ENCODE assay signal across 30 mouse cellular contexts in the genomic region with DNA sequence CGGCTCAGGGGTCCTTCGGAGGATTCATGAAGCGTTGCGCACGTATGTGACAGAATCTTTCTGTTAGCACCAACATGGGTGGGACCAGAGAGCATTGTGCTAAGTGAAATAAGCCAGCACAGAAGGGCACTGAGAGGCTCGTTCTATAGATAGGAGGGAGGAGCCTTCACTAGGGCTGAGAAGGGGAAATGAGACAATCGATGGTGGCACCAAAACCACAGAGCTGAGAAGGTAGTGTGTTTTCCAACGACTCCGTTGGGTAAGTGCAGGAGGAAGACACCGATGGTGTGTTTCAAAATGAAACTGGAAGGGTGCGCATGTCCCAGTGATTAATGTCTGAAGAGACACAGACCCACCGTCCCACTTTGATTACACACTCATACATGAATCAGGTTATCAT. TPM values are rescaled to one million over a fixed set of nuclear protein-coding genes. Genes with fewer than 3 reads are reported as not detected.
"Had no signal": no experiment of that assay in that cellular context is flagged by ENCODE, and none has a peak within 500 bp of the region (broad histone marks: within the 10 kb centered on the region; RNA-seq: fewer than 3 reads in every experiment).

No protein-coding gene starts in this region.

- H3K27ac ChIP-seq: kidney, postnatal 0 days; layer of hippocampus, adult 2 months; liver, embryonic 14.5 days; lung, embryonic 15.5 days; midbrain, embryonic 12.5 days; midbrain, embryonic 15.5 days; stomach, embryonic 15.5 days had no signal

- H3K4me2 ChIP-seq: liver, embryonic 11.5 days; lung, embryonic 15.5 days; midbrain, embryonic 12.5 days; midbrain, embryonic 15.5 days; neural tube, embryonic 13.5 days; stomach, embryonic 15.5 days had no signal

- DNase-seq: kidney, adult 2 months; kidney, postnatal 25 days; layer of hippocampus, adult 9-11 months; lung, adult 18-20 months; lung, postnatal 10 days; lung, postnatal 36 days; retina, postnatal 1 day; right cerebral cortex, postnatal 25 days; spleen, adult 18-20 months; thymus, postnatal 36 days had no signal

- H3K9ac ChIP-seq: liver, embryonic 14.5 days; lung, embryonic 15.5 days; midbrain, embryonic 12.5 days; midbrain, embryonic 15.5 days; neural tube, embryonic 13.5 days; stomach, embryonic 15.5 days had no signal

- H3K4me1 ChIP-seq: lung, embryonic 15.5 days; midbrain, embryonic 15.5 days; neural tube, embryonic 13.5 days; stomach, embryonic 15.5 days had no signal

- H3K36me3 ChIP-seq: lung, embryonic 15.5 days; midbrain, embryonic 12.5 days; midbrain, embryonic 15.5 days; neural tube, embryonic 13.5 days; stomach, embryonic 15.5 days had no signal

- H3K9me3 ChIP-seq: lung, embryonic 15.5 days; midbrain, embryonic 12.5 days; midbrain, embryonic 15.5 days; neural tube, embryonic 13.5 days; stomach, embryonic 15.5 days had no signal

- H3K4me3 ChIP-seq: layer of hippocampus, adult 2 months; lung, embryonic 15.5 days; midbrain, embryonic 12.5 days; midbrain, embryonic 15.5 days; myocyte; neural tube, embryonic 13.5 days; stomach, embryonic 15.5 days had no signal

- H3K27me3 ChIP-seq: lung, embryonic 15.5 days; midbrain, embryonic 12.5 days; midbrain, embryonic 15.5 days; neural tube, embryonic 13.5 days; stomach, embryonic 15.5 days had no signal

- ATAC-seq: midbrain, embryonic 15.5 days had no signal

RNA-seq across cellular contexts. Expression of gene Krtap11-1, which starts 54.7 kb away (rescaled TPM):
- total RNA-seq: layer of hippocampus, adult 2 months; layer of hippocampus, postnatal 25 days; left cerebral cortex, adult 18-20 months; left cerebral cortex, postnatal 25 days; neutrophil, adult 5-6 weeks had no signal
- polyA plus RNA-seq: kidney, adult 2 months; kidney, embryonic 14.5 days; kidney, postnatal 0 days; large intestine, adult 2 months; limb, embryonic 11.5 days; limb, embryonic 14.5 days; liver, embryonic 11.5 days; liver, embryonic 14.5 days; lung, embryonic 15.5 days; midbrain, embryonic 12.5 days; midbrain, embryonic 15.5 days; myocyte; neural tube, embryonic 13.5 days; stomach, embryonic 15.5 days; thymus, postnatal 0 days; urinary bladder, adult 2 months had no signal
